Mouse (Mus musculus) liver, embryonic 15.5 days (tissue): ENCODE data around the gene Ube2l6. TPM values are rescaled to one million over a fixed set of nuclear protein-coding genes. Genes with fewer than 3 reads are reported as not detected.

Source experiments
- ATAC-seq: fragments of 200-750 bp; cut with Nextera tagmentation; 2 replicates; pipeline ENCODE4 v1.8.0; 2017; ENCODE audit warnings: moderate number of reproducible peaks, mild to moderate bottlenecking, moderate library complexity; ENCODE audit not compliant: insufficient read depth
- H3K27ac ChIP-seq: fragments of 300-500 bp; sonication (generic); replicated peaks from 2 replicates; pipeline ENCODE4 v1.5.1; 2015; ENCODE audit warnings: mild to moderate bottlenecking, inconsistent platforms
- H3K27me3 ChIP-seq: fragments of 300-500 bp; sonication (generic); 2 replicates; pipeline ENCODE4 v1.6.1; 2015; ENCODE audit warnings: mild to moderate bottlenecking, inconsistent platforms
- H3K36me3 ChIP-seq: fragments of 300-500 bp; sonication (generic); replicated peaks from 2 replicates; pipeline ENCODE4 v1.6.1; 2015; ENCODE audit warnings: moderate library complexity, mild to moderate bottlenecking, inconsistent platforms
- H3K4me1 ChIP-seq: fragments of 300-500 bp; sonication (generic); replicated peaks from 2 replicates; pipeline ENCODE4 v1.6.1; 2015; ENCODE audit warnings: inconsistent platforms
- H3K4me2 ChIP-seq: fragments of 300-500 bp; sonication (generic); 2 replicates; pipeline ENCODE4 v1.6.1; 2015; ENCODE audit warnings: moderate library complexity, mild to moderate bottlenecking, inconsistent platforms
- H3K4me3 ChIP-seq: fragments of 300-500 bp; sonication (generic); replicated peaks from 2 replicates; pipeline ENCODE4 v1.5.1; 2015; ENCODE audit warnings: mild to moderate bottlenecking, inconsistent platforms
- H3K9ac ChIP-seq: fragments of 300-500 bp; sonication (generic); 2 replicates; pipeline ENCODE4 v1.6.1; 2015; ENCODE audit warnings: moderate library complexity, mild to moderate bottlenecking, inconsistent platforms
- H3K9me3 ChIP-seq: fragments of 300-500 bp; sonication (generic); replicated peaks from 2 replicates; pipeline ENCODE4 v1.6.1; 2016; ENCODE audit warnings: inconsistent platforms
- WGBS: fragments of 180-500 bp; shearing (Covaris S2); methylation state at CpG from one replicate; pipeline ENCODE4 v1.1.7; 2015; ENCODE audit warnings: mixed read lengths; ENCODE audit not compliant: insufficient replicate concordance; 5-methylcytosine and 5-hydroxymethylcytosine counted together
- polyA plus RNA-seq: library from polyadenylated mRNA; unstranded; fragments of >200 nt; fragmentation: Nextera tagmentation; extraction: Ambion mirVana; gene quantifications from 2 replicates; pipeline ENCODE4 v1.2.1, GENCODE M21; 2015

Gene Ube2l6
- polyA plus RNA-seq, 1 experiment from 2014 or later: 533 TPM

DNA sequence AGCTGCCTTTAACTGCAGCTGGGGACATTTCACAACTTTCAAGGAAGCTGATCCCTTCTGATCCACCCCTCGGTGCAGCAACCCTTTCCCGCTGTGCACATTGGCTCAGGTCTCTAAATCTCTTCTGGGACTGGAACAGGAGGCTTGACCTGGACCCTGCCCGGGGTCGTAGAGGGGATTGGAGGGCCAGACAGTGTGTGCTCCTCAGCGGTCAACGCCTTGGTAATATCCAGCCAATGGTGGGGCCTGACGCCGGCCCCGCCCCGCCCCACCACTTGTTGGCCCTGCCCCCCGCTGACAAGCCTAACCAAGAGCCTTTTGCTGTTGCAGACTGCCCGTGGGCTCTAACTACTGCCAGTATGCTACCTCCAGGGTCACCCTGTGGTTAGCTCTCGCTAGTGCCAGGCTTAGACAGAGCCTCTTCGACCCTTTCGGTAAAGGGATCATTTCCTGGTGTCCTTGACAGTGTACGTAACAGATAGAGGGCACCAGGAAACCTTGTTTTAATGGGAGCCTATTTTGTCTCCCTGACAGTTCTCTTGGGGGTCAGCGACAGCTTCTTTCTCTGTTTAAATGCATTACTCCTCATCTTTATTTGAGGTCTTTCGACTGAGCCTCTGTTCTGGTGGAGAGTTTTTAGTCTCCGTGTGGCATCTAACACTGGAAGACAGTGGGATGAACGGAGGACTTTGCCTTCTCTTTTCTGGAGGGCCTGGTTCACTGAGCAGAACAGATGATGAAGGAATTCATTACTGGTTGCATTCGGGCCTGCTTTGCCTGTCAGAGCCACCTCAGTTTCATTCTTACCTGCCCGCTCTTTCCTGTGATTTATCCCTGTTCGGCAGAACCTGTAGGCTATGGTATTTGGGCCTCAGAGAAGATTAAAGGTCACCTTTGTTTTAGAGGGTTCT lies 52.8 kb downstream of the Ube2l6 start:
- Histone ChIP-seq H3K4me3 (no peak overlapping the region), H3K27ac (peak overlapping the region; percentile 77), H3K4me1 (peaks cover 81% of the 10 kb centered on the region), H3K9me3 (no peaks in the 10 kb centered on the region), H3K36me3 (peaks cover 100% of the 10 kb centered on the region), H3K27me3 (no peaks in the 10 kb centered on the region), H3K4me2 (peak overlapping the region; percentile 31; the same call in 1 of the 2 replicates), H3K9ac (no peak overlapping the region)
- ATAC-seq: peak; percentile 78
- WGBS: 70% methylated on average over 23 of the region's 23 CpGs

DNA sequence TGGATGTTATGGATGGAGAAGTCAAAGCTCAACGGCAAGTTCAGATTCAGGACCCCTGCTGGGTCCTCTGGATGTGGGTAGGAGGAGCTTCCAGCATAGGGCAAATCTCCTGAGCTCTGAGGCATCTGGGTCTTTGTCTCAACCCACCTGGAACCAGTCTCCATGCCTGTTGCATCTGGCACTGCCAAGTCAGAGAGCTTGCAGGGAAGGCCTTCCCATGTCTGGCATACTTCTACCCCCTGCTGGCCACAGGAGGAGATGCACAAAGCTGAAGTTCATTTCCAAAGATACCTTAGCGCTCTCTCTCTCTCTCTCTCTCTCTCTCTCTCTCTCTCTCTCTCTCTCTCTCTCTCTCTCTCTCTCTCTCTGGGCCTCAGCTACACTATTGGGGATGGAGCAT lies 57.1 kb downstream of the Ube2l6 start:
- H3K27me3 ChIP-seq: no peaks in the 10 kb centered on the region
- no peak for ATAC-seq
- H3K4me2 ChIP-seq: no peak overlapping the region
- H3K9ac ChIP-seq: no peak overlapping the region
- H3K4me1 ChIP-seq: peaks cover 45% of the 10 kb centered on the region
- peaks cover 100% of the 10 kb centered on the region for H3K36me3 ChIP-seq
- WGBS: 77% methylated on average over 2 of the region's 2 CpGs
- H3K27ac ChIP-seq: no peak overlapping the region
- no peaks in the 10 kb centered on the region for H3K9me3 ChIP-seq
- H3K4me3 ChIP-seq: no peak overlapping the region

DNA sequence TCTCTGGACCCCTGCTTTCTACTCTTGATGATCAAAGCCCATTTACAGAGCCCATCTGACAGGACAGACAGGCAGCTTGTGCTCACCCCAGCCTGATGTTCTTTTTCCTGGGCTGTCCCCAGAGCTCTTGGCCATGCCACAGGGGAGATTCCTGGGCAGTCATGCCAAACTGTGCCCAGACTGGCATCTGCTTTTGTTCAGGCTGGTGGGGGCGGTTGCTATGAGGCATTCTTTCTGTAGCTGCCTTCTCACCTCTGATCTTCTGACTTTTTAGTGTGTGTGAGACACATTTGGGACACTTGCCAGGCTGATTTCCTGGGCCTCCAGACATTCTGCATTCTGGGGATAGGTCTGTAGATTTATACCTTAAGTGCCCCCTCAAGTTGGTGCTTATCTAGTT lies 59.9 kb downstream of the Ube2l6 start:
- H3K27me3 ChIP-seq: no peaks in the 10 kb centered on the region
- no peak overlapping the region for H3K4me2 ChIP-seq
- H3K4me3 ChIP-seq: no peak overlapping the region
- WGBS: 93% methylated on average over 1 of the region's 1 CpGs
- no peak for ATAC-seq
- no peak overlapping the region for H3K27ac ChIP-seq
- peaks cover 22% of the 10 kb centered on the region for H3K4me1 ChIP-seq
- no peaks in the 10 kb centered on the region for H3K9me3 ChIP-seq
- no peak overlapping the region for H3K9ac ChIP-seq
- peaks cover 100% of the 10 kb centered on the region for H3K36me3 ChIP-seq

Other genes starting within 250 kb of the Ube2l6 start
- gene Ctnnd1, start 148.1 kb upstream of the Ube2l6 start, polyA plus RNA-seq: 12.4 and 13.1 TPM in 2 replicates
- gene Btbd18, start 139.7 kb upstream of the Ube2l6 start, polyA plus RNA-seq: 0.05 TPM in 2 replicates
- gene Selenoh, start 128.1 kb upstream of the Ube2l6 start, polyA plus RNA-seq: 71.6 and 86.7 TPM in 2 replicates
- gene Gm28635, start 120.8 kb upstream of the Ube2l6 start, polyA plus RNA-seq: not detected in 2 replicates
- gene Med19, start 120.4 kb upstream of the Ube2l6 start, polyA plus RNA-seq: 18.7 and 21.1 TPM in 2 replicates
- gene Tmx2, start 119.7 kb upstream of the Ube2l6 start, polyA plus RNA-seq: 71.2 and 71.8 TPM in 2 replicates
- gene Zdhhc5, start 83.6 kb upstream of the Ube2l6 start, polyA plus RNA-seq: 17.3 and 18.4 TPM in 2 replicates
- 53.9 and 59.7 TPM in 2 replicates for gene Clp1, start 71.5 kb upstream of the Ube2l6 start, polyA plus RNA-seq
- gene Ypel4, start 64.8 kb upstream of the Ube2l6 start, polyA plus RNA-seq: 66.9 and 75.7 TPM in 2 replicates
- gene Gm19426, start 55.2 kb upstream of the Ube2l6 start, polyA plus RNA-seq: 1.4 and 1.5 TPM in 2 replicates
- gene Serping1, start 23.4 kb upstream of the Ube2l6 start, polyA plus RNA-seq: 84.2 and 102 TPM in 2 replicates
- gene Smtnl1, start 23.8 kb downstream of the Ube2l6 start, polyA plus RNA-seq: 0.40 and 0.56 TPM in 2 replicates
- 33.3 and 37.0 TPM in 2 replicates for gene Timm10, start 28.2 kb downstream of the Ube2l6 start, polyA plus RNA-seq
- 190 and 203 TPM in 2 replicates for gene Slc43a1, start 40.0 kb downstream of the Ube2l6 start, polyA plus RNA-seq
- gene Rtn4rl2, start 87.9 kb downstream of the Ube2l6 start, polyA plus RNA-seq: 0.09 TPM in 2 replicates
- 113 and 114 TPM in 2 replicates for gene Slc43a3, start 137.8 kb downstream of the Ube2l6 start, polyA plus RNA-seq
- gene Prg2, start 181.6 kb downstream of the Ube2l6 start, polyA plus RNA-seq: 26.7 and 68.4 TPM in 2 replicates
- gene Prg3, start 189.4 kb downstream of the Ube2l6 start, polyA plus RNA-seq: 1.8 and 6.4 TPM in 2 replicates
- gene Ssrp1, start 238.4 kb downstream of the Ube2l6 start, polyA plus RNA-seq: 145 and 148 TPM in 2 replicates
- 0.25 and 0.30 TPM in 2 replicates for gene P2rx3, start 238.6 kb downstream of the Ube2l6 start, polyA plus RNA-seq
- gene Tnks1bp1, start 249.2 kb downstream of the Ube2l6 start, polyA plus RNA-seq: 4.8 and 5.1 TPM in 2 replicates